9 mouse cellular contexts compared by ENCODE assay signal in genomic region chr6:8831204-8831603, GRCm38 (mm10). TPM values are rescaled to one million over a fixed set of nuclear protein-coding genes. Genes with fewer than 3 reads are reported as not detected.
DNase-seq lines count a peak whose midpoint lies in the region; ATAC-seq and TF ChIP-seq lines count a peak whose summit lies in the region.
"Had no signal": no experiment of that assay in that cellular context is flagged by ENCODE, and none has a peak within 500 bp of the region (broad histone marks: within the 10 kb centered on the region; RNA-seq: fewer than 3 reads in every experiment).

No protein-coding gene starts in this region.

- no peaks in the 10 kb centered on the region for H3K4me1 ChIP-seq in hindbrain, embryonic 11.5 days (replicated peaks; ENCODE audit: control insufficient read depth, insufficient read depth, low read length)
- no peaks in the 10 kb centered on the region for H3K4me1 ChIP-seq in hindbrain, embryonic 10.5 days (replicated peaks)
- H3K4me1 ChIP-seq in thymus, adult 2 months (replicated peaks; ENCODE audit: control insufficient read depth, insufficient read depth, low read length), result no peaks in the 10 kb centered on the region
- H3K4me1 ChIP-seq: limb, embryonic 12.5 days had no signal

- ATAC-seq in hindbrain, embryonic 11.5 days (ENCODE audit: low FRiP score), result no peak
- ATAC-seq in megakaryocyte progenitor cell, adult 5-6 weeks (replicated peaks; ENCODE audit: poor library complexity), result peak; percentile 98
- no peak for ATAC-seq in erythroblast, adult 5-6 weeks (replicated peaks; ENCODE audit: low FRiP score, poor library complexity, severe bottlenecking)

- no peak overlapping the region for H3K27ac ChIP-seq in hindbrain, embryonic 11.5 days (ENCODE audit: low read depth, low read length)
- H3K27ac ChIP-seq in hindbrain, embryonic 10.5 days, result no peak overlapping the region
- no peak overlapping the region for H3K27ac ChIP-seq in thymus, adult 2 months (ENCODE audit: control insufficient read depth, insufficient read depth, low read length)
- H3K27ac ChIP-seq: limb, embryonic 12.5 days had no signal

- H3K9me3 ChIP-seq in hindbrain, embryonic 11.5 days (ENCODE audit: control insufficient read depth, low read length), result no peaks in the 10 kb centered on the region
- peaks cover 8% of the 10 kb centered on the region; the same call in 1 of the 2 replicates for H3K9me3 ChIP-seq in hindbrain, embryonic 10.5 days
- H3K9me3 ChIP-seq: limb, embryonic 12.5 days had no signal

- no peak for TF ChIP-seq CTCF in thymus, adult 2 months (IDR thresholded peaks at IDR 0.05; ENCODE audit: borderline replicate concordance, control insufficient read depth, extremely low read depth, insufficient read depth, low read length, poor library complexity)

- H3K4me2 ChIP-seq in hindbrain, embryonic 11.5 days (replicated peaks; ENCODE audit: low read depth, low read length), result no peak overlapping the region
- H3K4me2 ChIP-seq: limb, embryonic 12.5 days had no signal

- DNase-seq in hindbrain, embryonic 11.5 days (ENCODE audit: low spot score), result peak; percentile 50
- DNase-seq in hindbrain, embryonic 10.5 days (ENCODE audit: low spot score), result no peak
- DNase-seq in thymus, postnatal 0 days (ENCODE audit: low spot score), result peak; percentile 33
- no peak for DNase-seq in thymus, adult 2 months
- peak; percentile 66 for DNase-seq in embryo, embryonic 10 days (ENCODE audit: low spot score)
- DNase-seq in gastrocnemius, adult 8-10 months (ENCODE audit: low spot score in 2 of 2), result no peak

- WGBS in hindbrain, embryonic 11.5 days, result 51% methylated on average over 2 of the region's 2 CpGs
- WGBS in hindbrain, embryonic 10.5 days, result 51% methylated on average over 2 of the region's 2 CpGs
- WGBS in thymus, adult 2 months, result 45% methylated on average over 2 of the region's 2 CpGs

- no peak for TF ChIP-seq POLR2A in thymus, adult 2 months (IDR thresholded peaks at IDR 0.05; ENCODE audit: control insufficient read depth, extremely low read depth, insufficient read depth, low read length, poor library complexity)

- H3K27me3 ChIP-seq in hindbrain, embryonic 11.5 days (ENCODE audit: control insufficient read depth, insufficient read depth, low read length), result no peaks in the 10 kb centered on the region
- H3K27me3 ChIP-seq in hindbrain, embryonic 10.5 days (ENCODE audit: insufficient read depth, poor library complexity, severe bottlenecking), result no peaks in the 10 kb centered on the region
- H3K27me3 ChIP-seq in thymus, adult 2 months (ENCODE audit: control insufficient read depth, insufficient read depth, low read length), result no peaks in the 10 kb centered on the region
- H3K27me3 ChIP-seq: limb, embryonic 12.5 days had no signal

- no peak overlapping the region for H3K4me3 ChIP-seq in hindbrain, embryonic 11.5 days (ENCODE audit: low read depth, low read length)
- no peak overlapping the region for H3K4me3 ChIP-seq in hindbrain, embryonic 10.5 days
- no peak overlapping the region for H3K4me3 ChIP-seq in thymus, adult 2 months (ENCODE audit: control insufficient read depth, insufficient read depth, low read length)
- H3K4me3 ChIP-seq: limb, embryonic 12.5 days had no signal

- no peak overlapping the region for H3K9ac ChIP-seq in hindbrain, embryonic 11.5 days (ENCODE audit: low read depth, low read length)
- H3K9ac ChIP-seq: limb, embryonic 12.5 days had no signal

- H3K36me3 ChIP-seq in hindbrain, embryonic 11.5 days (ENCODE audit: control insufficient read depth, insufficient read depth, low read length), result no peaks in the 10 kb centered on the region
- H3K36me3 ChIP-seq in hindbrain, embryonic 10.5 days, result no peaks in the 10 kb centered on the region
- no peaks in the 10 kb centered on the region for H3K36me3 ChIP-seq in thymus, adult 2 months (ENCODE audit: control insufficient read depth, insufficient read depth, low read length)
- H3K36me3 ChIP-seq: limb, embryonic 12.5 days had no signal

RNA-seq across cellular contexts. Expression of gene Ica1, which starts 52.9 kb away (rescaled TPM):
- polyA plus RNA-seq in hindbrain, embryonic 11.5 days (2014; fragmentation: Nextera tagmentation; extraction: Ambion mirVana), result 18.9 and 23.3 TPM in 2 replicates
- polyA plus RNA-seq in hindbrain, embryonic 10.5 days (2016; fragmentation: Nextera tagmentation; extraction: Ambion mirVana), result 14.8 and 17.7 TPM in 2 replicates
- polyA plus RNA-seq in thymus, postnatal 0 days (2015; fragmentation: Nextera tagmentation; extraction: Ambion mirVana), result 5.9 and 7.8 TPM in 2 replicates
- polyA plus RNA-seq in thymus, adult 2 months (2012; rRNA removed), result 0.47 and 0.69 TPM in 2 replicates
- 25.3 and 25.9 TPM in 2 replicates for total RNA-seq in megakaryocyte progenitor cell, adult 5-6 weeks (2015)
- 34.4 and 35.6 TPM in 2 replicates for total RNA-seq in megakaryocyte progenitor cell, adult 5-6 weeks (2017)
- total RNA-seq in erythroblast, adult 5-6 weeks (2015; ENCODE audit: low replicate concordance), result 6.7 and 6.9 TPM in 2 replicates
- 7.1 and 8.8 TPM in 2 replicates for total RNA-seq in erythroblast, adult 5-6 weeks (2017; ENCODE audit: low replicate concordance)
- 1 to 10 TPM in 3 of 4 experiments, under 1 TPM in 1; 0.89 to 1.7 (median 1.3) TPM for total RNA-seq in gastrocnemius, adult 8-10 months (2022)

Comparison
In these comparisons a context has a peak if more than half of its experiments do, and no peak if none do; other contexts are left out.
1. DNase-seq: peak in hindbrain, embryonic 11.5 days (single experiment), thymus, postnatal 0 days (single experiment) and embryo, embryonic 10 days (single experiment); none in hindbrain, embryonic 10.5 days (single experiment), thymus, adult 2 months (single experiment) and gastrocnemius, adult 8-10 months (0 of 2).